Mouse (Mus musculus) lung, postnatal 14 days (tissue): ENCODE results near the gene Sirt6.

Source experiments
- DNase-seq: peaks from one replicate; pipeline ENCODE4 v3.0.0; 2021

Gene Sirt6

GRCm38 (mm10) chr10:81623441-81623840 lies 4.2 kb downstream of the Sirt6 start:
- no peak for DNase-seq

- DNase-seq = no peak
Observed at GRCm38 (mm10) chr10:81620786-81621185, 6.8 kb downstream of the Sirt6 start.

- DNase-seq = no peak
Observed at GRCm38 (mm10) chr10:81619976-81620375, 7.6 kb downstream of the Sirt6 start.

- DNase-seq = no peak
Observed at GRCm38 (mm10) chr10:81615486-81615885, 12.1 kb downstream of the Sirt6 start.

GRCm38 (mm10) chr10:81612779-81613178 lies 14.8 kb downstream of the Sirt6 start:
- DNase-seq = no peak

- no peak for DNase-seq
Observed at GRCm38 (mm10) chr10:81608308-81608707, 19.3 kb downstream of the Sirt6 start.

- peak; percentile 94 for DNase-seq
Observed at GRCm38 (mm10) chr10:81605974-81606751, 21.4 kb downstream of the Sirt6 start, which contains the start of gene BC025920. Gene BC025920, plus strand, starts transcription at chr10:81606270.

GRCm38 (mm10) chr10:81605666-81605973 lies 22.0 kb downstream of the Sirt6 start:
- no peak for DNase-seq

- peak; percentile 92 for DNase-seq
Observed at GRCm38 (mm10) chr10:81604968-81605665, 22.5 kb downstream of the Sirt6 start.

- DNase-seq = no peak
Observed at GRCm38 (mm10) chr10:81604019-81604967, 23.3 kb downstream of the Sirt6 start.

- no peak for DNase-seq
Observed at GRCm38 (mm10) chr10:81602741-81603151, 24.9 kb downstream of the Sirt6 start.

GRCm38 (mm10) chr10:81601396-81601905 lies 26.1 kb downstream of the Sirt6 start:
- DNase-seq = no peak

- peak; percentile 98 for DNase-seq
Observed at GRCm38 (mm10) chr10:81600738-81601203, 26.8 kb downstream of the Sirt6 start, which contains the start of gene Tle6. Gene Tle6, minus strand, starts transcription at chr10:81601073.

- no peak for DNase-seq
Observed at GRCm38 (mm10) chr10:81600096-81600495, 27.5 kb downstream of the Sirt6 start.

- no peak for DNase-seq
Observed at GRCm38 (mm10) chr10:81599630-81600029, 28.0 kb downstream of the Sirt6 start.

- no peak for DNase-seq
Observed at GRCm38 (mm10) chr10:81598871-81599270, 28.7 kb downstream of the Sirt6 start.

GRCm38 (mm10) chr10:81598342-81598741 lies 29.3 kb downstream of the Sirt6 start:
- DNase-seq = no peak

GRCm38 (mm10) chr10:81597137-81597950 lies 30.3 kb downstream of the Sirt6 start:
- peak; percentile 51 for DNase-seq

- peak; percentile 29 for DNase-seq
Observed at GRCm38 (mm10) chr10:81596611-81597010, 31.0 kb downstream of the Sirt6 start.

GRCm38 (mm10) chr10:81595599-81595998 lies 32.0 kb downstream of the Sirt6 start:
- no peak for DNase-seq

- no peak for DNase-seq
Observed at GRCm38 (mm10) chr10:81593935-81594334, 33.7 kb downstream of the Sirt6 start.

GRCm38 (mm10) chr10:81593223-81593622 lies 34.4 kb downstream of the Sirt6 start:
- DNase-seq = no peak
